Mouse (Mus musculus) heart, adult 18-20 months (tissue): ENCODE data around the gene Gm10392. TPM values are rescaled to one million over a fixed set of nuclear protein-coding genes. Genes with fewer than 3 reads are reported as not detected.

Experiments
- total RNA-seq, 2 experiments: library from RNA; stranded (reverse); gene quantifications; 2 replicates each; pipeline ENCODE4 v1.2.3; 2021

The Gm10392 gene
- total RNA-seq, 2 experiments from 2014 or later: not detected

Other genes with a start within 250 kb of the Gm10392 start
- gene Coro6, start 56.8 kb downstream of the Gm10392 start, total RNA-seq: 100 to 1,000 TPM; 207 to 208 TPM
- gene Ankrd13b, start 29.5 kb downstream of the Gm10392 start, total RNA-seq: 10 to 100 TPM in 1 of 2 experiments, 1 to 10 TPM in 1; 9.2 to 11.2 TPM
- gene Git1, start 25.6 kb downstream of the Gm10392 start, total RNA-seq: 10 to 100 TPM; 54.7 to 58.9 TPM
- 1 to 10 TPM; 2.7 to 4.5 TPM for gene Abhd15, start 4.1 kb downstream of the Gm10392 start, total RNA-seq
- 10 to 100 TPM in 1 of 2 experiments, 1 to 10 TPM in 1; 8.3 to 10.6 TPM for gene Trp53i13, start 3.2 kb downstream of the Gm10392 start, total RNA-seq
- gene Taok1, start 88.6 kb upstream of the Gm10392 start, total RNA-seq: 10 to 100 TPM; 53.3 to 54.0 TPM
- gene Nufip2, start 167.0 kb upstream of the Gm10392 start, total RNA-seq: 10 to 100 TPM; 47.0 to 47.9 TPM
- gene Cryba1, start 206.1 kb upstream of the Gm10392 start, total RNA-seq: not detected
- 100 to 1,000 TPM; 228 to 270 TPM for gene Myo18a, start 244.0 kb upstream of the Gm10392 start, total RNA-seq